Mouse (Mus musculus) kidney, adult 2 months (tissue): ENCODE data around the gene Smn1.
"Not testable (repeated sequence)": the region's sequence is repeated elsewhere in the genome, so short reads cannot be mapped to it uniquely, and the experiment has no call there.

Experiments
- CTCF ChIP-seq: fragments of 200-500 bp; conservative IDR thresholded peaks from 2 replicates; pipeline ENCODE4 v1.5.1; 2011; ENCODE audit warnings: low read depth, mild to moderate bottlenecking, control low read depth, low read length, moderate library complexity, mixed read lengths; ENCODE audit not compliant: insufficient read depth, insufficient read length
- POLR2A ChIP-seq: fragments of 200-500 bp; IDR thresholded peaks from one replicate; pipeline ENCODE4 v1.6.1; 2011; ENCODE audit warnings: low read depth, low read length, control low read depth

DNA sequence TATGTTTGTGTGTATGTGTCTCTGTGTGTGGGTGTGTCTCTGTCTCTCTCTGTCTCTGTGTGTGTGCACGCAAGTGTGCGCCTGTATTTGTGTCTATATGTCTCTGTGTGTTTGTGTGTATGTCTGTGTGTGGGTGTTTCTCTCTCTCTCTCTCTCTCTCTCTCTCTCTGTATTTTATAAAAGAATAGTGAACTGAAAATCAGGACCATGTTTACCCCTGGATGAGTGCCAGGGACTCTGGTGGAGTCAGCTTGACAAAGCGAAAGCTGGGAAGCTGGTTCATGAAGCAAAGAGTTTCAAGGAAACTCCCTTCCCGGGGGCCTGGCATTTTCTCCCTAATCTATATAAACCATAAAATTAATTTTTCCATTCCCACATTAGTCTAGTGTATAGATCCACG lies 49.7 kb downstream of the Smn1 start:
- not testable (repeated sequence) for TF ChIP-seq CTCF, POLR2A
